Mouse (Mus musculus) midbrain, embryonic 14.5 days (tissue): ENCODE results near the gene Tcp1. TPM values are rescaled to one million over a fixed set of nuclear protein-coding genes. Genes with fewer than 3 reads are reported as not detected.

Experiments used
- polyA plus RNA-seq: library from polyadenylated mRNA; unstranded; fragments of >200 nt; fragmentation: Nextera tagmentation; extraction: Ambion mirVana; gene quantifications from 2 replicates; pipeline ENCODE4 v1.2.1, GENCODE M21; 2014

Tcp1 gene
- polyA plus RNA-seq, 1 experiment from 2014 or later: 462 TPM

Other genes starting within 250 kb of the Tcp1 start
- not detected in 2 replicates for gene Slc22a1, start 239.9 kb upstream of the Tcp1 start, polyA plus RNA-seq
- 9.2 and 13.4 TPM in 2 replicates for gene Igf2r, start 146.0 kb upstream of the Tcp1 start, polyA plus RNA-seq
- gene Mas1, start 47.6 kb upstream of the Tcp1 start, polyA plus RNA-seq: 0.12 TPM in 1 of 2 replicates, not detected in the other
- not detected in 2 replicates for gene Mrgprh, start 39.7 kb upstream of the Tcp1 start, polyA plus RNA-seq
- gene Pnldc1, start 5.5 kb upstream of the Tcp1 start, polyA plus RNA-seq: 3.1 and 3.7 TPM in 2 replicates
- gene Mrpl18, start 644 bp downstream of the Tcp1 start, polyA plus RNA-seq: 117 and 127 TPM in 2 replicates
- gene Acat3, start 24.9 kb downstream of the Tcp1 start, polyA plus RNA-seq: 0.32 and 0.53 TPM in 2 replicates
- gene Acat2, start 45.0 kb downstream of the Tcp1 start, polyA plus RNA-seq: 223 and 257 TPM in 2 replicates
- 147 and 150 TPM in 2 replicates for gene Wtap, start 78.5 kb downstream of the Tcp1 start, polyA plus RNA-seq
- gene Sod2, start 91.1 kb downstream of the Tcp1 start, polyA plus RNA-seq: 144 and 152 TPM in 2 replicates
- gene Gpr31b, start 136.6 kb downstream of the Tcp1 start, polyA plus RNA-seq: not detected in 2 replicates
- gene Tcp10b, start 145.4 kb downstream of the Tcp1 start, polyA plus RNA-seq: 0.18 and 0.45 TPM in 2 replicates
- gene Unc93a, start 216.1 kb downstream of the Tcp1 start, polyA plus RNA-seq: not detected in 2 replicates